In genomic region chr6:29395910-29396713, GRCm38 (mm10) we compare ENCODE assay signal across 8 mouse cellular contexts. TPM values are rescaled to one million over a fixed set of nuclear protein-coding genes. Genes with fewer than 3 reads are reported as not detected.
DNase-seq lines count a peak whose midpoint lies in the region; ATAC-seq lines count a peak whose summit lies in the region.

Ccdc136 (plus strand) TSS chr6:29396309.

- peak within 1 kb of the TSS; percentile 85 for H3K4me3 ChIP-seq in heart, embryonic 12.5 days
- H3K4me3 ChIP-seq in kidney, embryonic 16.5 days (ENCODE audit: low read length): peak within 1 kb of the TSS; percentile 68
- H3K4me3 ChIP-seq in liver, embryonic 11.5 days (ENCODE audit: low read depth, low read length): peak within 1 kb of the TSS; percentile 49

- peak within 1 kb of the TSS; percentile 71 for H3K27ac ChIP-seq in heart, embryonic 12.5 days (ENCODE audit: poor library complexity, severe bottlenecking)
- peak within 1 kb of the TSS; percentile 58 for H3K27ac ChIP-seq in kidney, embryonic 16.5 days (ENCODE audit: low read length)
- H3K27ac ChIP-seq in liver, embryonic 11.5 days (ENCODE audit: low read depth, low read length): no peak within 1 kb of the TSS

- peaks cover 27% of the 10 kb centered on the region for H3K4me1 ChIP-seq in heart, embryonic 12.5 days (replicated peaks)
- H3K4me1 ChIP-seq in kidney, embryonic 16.5 days (ENCODE audit: insufficient read depth, low read length): peaks cover 13% of the 10 kb centered on the region
- peaks cover 4% of the 10 kb centered on the region for H3K4me1 ChIP-seq in liver, embryonic 11.5 days (replicated peaks; ENCODE audit: control insufficient read depth, insufficient read depth, low read length)

- peaks cover 30% of the 10 kb centered on the region for H3K27me3 ChIP-seq in heart, embryonic 12.5 days (replicated peaks)
- peaks cover 8% of the 10 kb centered on the region; the same call in 1 of the 2 replicates for H3K27me3 ChIP-seq in kidney, embryonic 16.5 days (ENCODE audit: insufficient read depth, low read length)
- H3K27me3 ChIP-seq in liver, embryonic 11.5 days (replicated peaks; ENCODE audit: control insufficient read depth, insufficient read depth, low read length): peaks cover 72% of the 10 kb centered on the region

- H3K9me3 ChIP-seq in heart, embryonic 12.5 days (replicated peaks): no peaks in the 10 kb centered on the region
- no peaks in the 10 kb centered on the region for H3K9me3 ChIP-seq in kidney, embryonic 16.5 days (ENCODE audit: low read length)
- H3K9me3 ChIP-seq in liver, embryonic 11.5 days (ENCODE audit: control insufficient read depth, low read length): no peaks in the 10 kb centered on the region

- peak within 1 kb of the TSS; percentile 89 for H3K9ac ChIP-seq in heart, embryonic 12.5 days
- H3K9ac ChIP-seq in kidney, embryonic 16.5 days (replicated peaks; ENCODE audit: low read length): peak within 1 kb of the TSS; percentile 75
- H3K9ac ChIP-seq in liver, embryonic 11.5 days (ENCODE audit: low read depth, low read length): peak within 1 kb of the TSS; percentile 43; the same call in 1 of the 2 replicates

- DNase-seq in CD4-positive, CD25-positive, alpha-beta regulatory T cell, adult 2 months (ENCODE audit: low read depth, low spot score): peak; percentile 63
- DNase-seq in adrenal gland, postnatal 36 days: peak; percentile 86 to 91
- peak; percentile 73 for DNase-seq in liver, embryonic 11.5 days (ENCODE audit: low spot score)
- DNase-seq in natural killer cell, adult 2 months (ENCODE audit: low spot score in 2 of 2): peak; percentile 48 to 58
- DNase-seq in testis, postnatal 14 days (ENCODE audit: low spot score): peak; percentile 48

- under 1% methylated on average over 41 of the region's 49 CpGs for WGBS in heart, embryonic 12.5 days
- under 1% methylated on average over 47 of the region's 49 CpGs for WGBS in kidney, embryonic 16.5 days
- under 1% methylated on average over 46 of the region's 49 CpGs for WGBS in liver, embryonic 11.5 days

- peak; percentile 42; the same call in 1 of the 2 replicates for ATAC-seq in erythroid progenitor cell, adult 5-6 weeks (replicated peaks; ENCODE audit: low FRiP score, poor library complexity, severe bottlenecking)
- peak; percentile 86 for ATAC-seq in heart, embryonic 12.5 days (ENCODE audit: insufficient number of reproducible peaks, low FRiP score)
- peak; percentile 93 for ATAC-seq in kidney, embryonic 16.5 days (ENCODE audit: low FRiP score, low TSS enrichment)
- ATAC-seq in liver, embryonic 11.5 days (replicated peaks; ENCODE audit: low FRiP score): peak; percentile 80

- peak within 1 kb of the TSS; percentile 83 for H3K4me2 ChIP-seq in heart, embryonic 12.5 days
- peak within 1 kb of the TSS; percentile 83 for H3K4me2 ChIP-seq in kidney, embryonic 16.5 days (replicated peaks; ENCODE audit: low read depth, low read length)
- peak within 1 kb of the TSS; percentile 59 for H3K4me2 ChIP-seq in liver, embryonic 11.5 days

- peaks cover 14% of the 10 kb centered on the region for H3K36me3 ChIP-seq in heart, embryonic 12.5 days
- H3K36me3 ChIP-seq in kidney, embryonic 16.5 days (ENCODE audit: insufficient read depth, low read length): no peaks in the 10 kb centered on the region
- no peaks in the 10 kb centered on the region for H3K36me3 ChIP-seq in liver, embryonic 11.5 days (ENCODE audit: control insufficient read depth, insufficient read depth, low read length)

RNA-seq across cellular contexts. Expression of gene Ccdc136, which starts in this region (rescaled TPM):
- total RNA-seq in adrenal gland, postnatal 36 days (2021): 1 to 10 TPM; 3.3 to 3.9 TPM
- total RNA-seq in erythroid progenitor cell, adult 5-6 weeks (2015; ENCODE audit: low replicate concordance): not detected in 2 replicates
- not detected in 2 replicates for total RNA-seq in erythroid progenitor cell, adult 5-6 weeks (2017; ENCODE audit: low replicate concordance)
- 25.1 and 27.0 TPM in 2 replicates for polyA plus RNA-seq in heart, embryonic 12.5 days (2016; fragmentation: Nextera tagmentation; extraction: Ambion mirVana)
- polyA plus RNA-seq in kidney, embryonic 16.5 days (2015; fragmentation: Nextera tagmentation; extraction: Ambion mirVana): 20.2 and 23.3 TPM in 2 replicates
- 4.1 and 5.6 TPM in 2 replicates for polyA plus RNA-seq in liver, embryonic 11.5 days (2014; fragmentation: Nextera tagmentation; extraction: Ambion mirVana)

Comparison
In these comparisons a context has a peak if more than half of its experiments do, and no peak if none do; other contexts are left out.
1. RNA of gene Ccdc136 (total RNA-seq): 3.3 to 3.9 TPM in adrenal gland, postnatal 36 days; not detected in erythroid progenitor cell, adult 5-6 weeks; every median in the first group is over 4 times any median in the second.
2. Peak in ATAC-seq in erythroid progenitor cell, adult 5-6 weeks; RNA of the gene not detected or under 1 TPM.
3. ATAC-seq: peak in every context shown above with its lines; median percentile 93 in kidney, embryonic 16.5 days; 86 in heart, embryonic 12.5 days; 80 in liver, embryonic 11.5 days; 42 in erythroid progenitor cell, adult 5-6 weeks.
4. Peak in every context shown above with its lines, with median percentiles within 50 percentile points of each other: DNase-seq, H3K4me2 ChIP-seq, H3K4me3 ChIP-seq and H3K9ac ChIP-seq.